Mouse (Mus musculus) spleen, embryonic (tissue): ENCODE data around the gene Rfxank.

ENCODE experiments used
- CTCF ChIA-PET: fragments of 350-600 bp; sonication (Branson Sonifier 250); formaldehyde crosslinking; loops from one replicate; lab custom pipeline; 2022; lab: Charles Lee

Rfxank gene

DNA sequence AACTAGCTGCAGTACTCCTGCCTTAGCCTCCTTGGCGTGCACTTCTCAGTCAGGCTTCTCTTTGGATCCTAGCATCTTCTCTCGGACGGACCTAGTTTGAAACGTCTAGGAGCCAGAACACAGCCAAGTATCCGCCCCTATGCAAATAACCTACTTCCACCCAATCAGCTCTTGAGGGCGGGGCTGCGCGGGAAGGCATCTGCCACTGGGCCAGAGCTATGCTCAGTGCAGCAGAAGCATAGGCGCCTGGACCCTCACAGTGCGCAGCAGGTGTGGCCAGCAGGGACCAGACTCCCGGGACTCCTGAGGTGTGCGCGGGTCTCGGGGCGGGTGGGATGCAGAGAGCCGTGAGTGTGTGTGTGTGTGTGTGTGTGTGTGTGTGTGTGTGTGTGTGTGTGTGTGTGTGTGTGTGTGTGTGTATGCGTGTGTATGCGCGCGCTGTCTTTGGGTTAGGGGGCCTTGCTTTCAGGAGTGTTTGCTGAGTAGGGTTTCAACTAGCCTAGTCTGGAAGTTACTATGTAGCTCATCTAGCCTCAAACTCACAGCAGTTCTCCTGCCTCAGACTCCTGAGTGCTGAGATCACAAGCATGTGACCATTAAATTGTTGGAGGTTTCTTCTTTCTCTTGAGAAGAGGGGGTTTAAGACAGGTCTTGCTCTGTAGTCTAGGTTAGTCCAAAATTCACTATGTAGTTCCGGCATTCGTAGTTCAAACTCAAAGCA is 13.7 kb upstream of the Rfxank start:
- CTCF ChIA-PET: no interaction called here

DNA sequence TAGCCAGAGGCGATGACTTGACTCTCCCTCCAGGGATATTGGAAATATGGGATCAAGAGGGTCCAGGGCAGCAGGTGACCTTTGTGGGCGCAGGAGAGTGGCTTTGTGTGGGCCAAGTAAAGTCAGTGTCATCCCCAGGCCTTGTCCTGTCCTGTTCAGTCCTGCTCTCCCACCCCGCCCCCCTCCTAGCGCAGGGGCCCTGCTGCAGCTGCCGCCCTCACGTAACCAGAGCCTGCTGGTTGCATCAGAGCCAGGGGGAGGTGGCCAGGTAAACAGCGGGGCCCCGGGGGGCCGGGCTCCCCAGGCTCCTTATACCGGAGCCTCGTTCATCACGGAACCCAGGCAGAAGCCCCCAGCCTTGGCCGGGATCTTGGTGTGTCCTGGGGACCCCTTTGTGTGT is 11.2 kb upstream of the Rfxank start:
- CTCF ChIA-PET: no interaction called here

DNA sequence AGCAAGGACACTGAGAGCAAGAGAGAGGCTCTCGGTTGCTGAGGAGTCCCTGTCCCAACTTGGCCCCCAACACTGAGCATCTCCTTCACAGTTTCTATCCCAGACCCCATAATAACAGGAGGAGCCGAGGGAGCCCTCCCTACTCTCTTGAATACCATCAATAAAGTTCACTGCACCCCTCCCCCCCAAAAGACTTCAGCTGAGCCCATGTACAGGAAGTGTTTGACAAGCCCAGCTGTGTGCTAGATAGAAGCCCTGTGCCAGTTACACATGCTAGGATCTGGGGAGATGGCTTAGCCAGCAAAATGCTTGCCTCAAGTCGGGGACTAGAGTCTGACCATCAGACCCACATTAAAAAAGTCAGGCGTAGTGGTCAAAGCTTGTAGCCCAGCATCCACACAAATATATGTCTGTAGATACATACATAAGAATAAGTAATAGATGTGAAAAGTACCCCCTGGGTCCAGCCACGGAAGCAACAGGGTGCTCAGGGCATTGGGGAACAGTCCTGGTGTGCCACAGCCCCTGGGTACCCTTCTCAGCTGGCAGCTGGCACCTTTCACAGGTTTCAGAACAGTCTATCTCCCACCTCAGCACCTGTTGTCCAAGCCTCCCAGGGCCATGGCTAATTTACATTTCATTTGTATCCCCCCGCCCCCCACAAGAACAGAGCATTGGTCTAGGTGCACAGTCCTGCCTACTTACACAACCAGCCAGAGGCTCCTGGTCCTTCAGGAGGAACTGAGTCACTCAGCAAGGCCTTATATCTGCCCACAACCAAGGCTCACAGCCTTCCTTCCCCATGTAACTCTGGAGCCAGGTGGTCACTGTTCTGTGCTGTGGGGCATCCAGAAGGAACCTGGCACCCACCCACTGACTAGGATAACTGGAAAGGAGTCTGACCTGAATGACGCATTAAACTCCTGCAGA is 9.0 kb upstream of the Rfxank start:
- CTCF ChIA-PET: no interaction called here

DNA sequence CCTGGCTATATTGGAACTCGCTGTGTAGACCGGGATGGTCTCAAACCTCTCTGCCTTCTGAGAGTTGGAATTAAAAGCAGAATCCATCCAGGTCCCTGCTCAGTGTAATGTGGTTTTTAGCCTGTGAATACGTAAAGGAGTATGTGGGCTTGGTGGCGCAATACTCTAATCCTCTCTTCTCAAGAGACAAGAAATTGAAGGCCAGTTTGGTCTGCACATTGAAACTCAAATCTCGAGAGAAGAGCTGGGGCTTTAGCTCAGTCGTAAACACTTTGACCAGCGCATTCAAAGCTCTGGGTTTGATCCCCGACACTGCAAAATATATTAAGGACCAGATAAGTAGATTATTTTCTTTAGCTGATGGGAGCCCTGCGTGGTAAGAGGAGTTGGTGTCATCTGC is 1.0 kb upstream of the Rfxank start:
- CTCF ChIA-PET: interaction anchor here (0.5 to 0.7 kb wide), 2 partner anchors 33 to 1354 kb away, joined by 5 to 14 read pairs; no protein-coding TSS in a partner anchor

DNA sequence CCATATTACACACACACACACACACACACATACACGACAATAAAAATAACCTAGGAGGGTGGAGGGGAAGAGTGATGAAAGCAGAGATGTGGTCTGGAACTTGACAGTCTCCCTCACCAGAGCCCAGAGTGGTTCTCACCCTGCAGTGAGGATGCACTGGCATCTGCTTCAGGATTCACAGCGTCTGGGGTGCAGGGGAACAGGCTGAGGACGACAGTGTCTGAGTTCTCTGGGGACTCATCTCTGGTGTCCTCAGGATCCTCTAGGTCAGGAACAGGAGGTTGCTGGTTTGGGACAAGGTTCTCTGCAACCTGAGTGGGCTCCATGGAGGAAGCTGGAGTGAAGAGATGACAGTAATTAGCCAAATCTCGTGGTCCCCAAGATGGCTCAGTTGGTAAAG is 1.1 kb downstream of the Rfxank start:
- CTCF ChIA-PET: no interaction called here

DNA sequence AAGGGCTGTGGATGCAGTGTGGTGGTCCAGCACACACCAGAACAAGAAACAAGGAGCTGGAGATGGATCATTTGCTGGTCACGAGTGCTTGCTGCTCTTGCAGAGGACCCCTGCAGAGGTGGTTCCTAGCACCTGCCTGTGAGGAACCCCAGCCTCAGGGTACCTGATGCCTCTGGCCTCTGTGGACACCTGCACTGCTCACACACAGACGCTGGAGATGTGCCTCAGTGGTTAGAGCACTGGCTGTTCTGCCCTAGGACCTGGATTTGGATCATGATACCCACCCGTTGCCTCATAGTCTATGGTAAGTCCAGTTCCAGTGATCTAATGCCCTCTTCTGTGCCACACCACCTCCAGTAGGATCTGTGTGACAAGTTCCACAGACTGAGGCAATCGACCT is 2.4 kb downstream of the Rfxank start:
- CTCF ChIA-PET: no interaction called here

DNA sequence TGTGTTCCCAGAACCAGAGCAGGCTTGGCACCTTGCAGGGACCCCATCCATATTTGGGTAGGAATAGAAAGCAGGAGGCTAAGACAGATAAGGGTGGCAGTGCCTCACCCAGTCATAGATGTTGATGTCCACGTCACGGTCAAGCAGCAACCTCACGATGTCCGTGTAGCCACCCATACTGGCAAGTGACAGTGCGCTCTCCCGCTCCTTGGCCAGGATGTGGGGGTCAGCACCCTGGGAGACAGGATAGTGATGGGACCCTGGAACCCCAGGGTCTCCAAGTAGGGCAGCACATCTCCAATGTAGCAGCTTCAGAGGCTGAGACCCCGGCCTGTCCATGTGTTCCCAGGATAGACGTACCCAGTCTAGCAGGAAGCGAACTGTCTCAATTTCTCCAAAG is 4.0 kb downstream of the Rfxank start:
- CTCF ChIA-PET: no interaction called here

DNA sequence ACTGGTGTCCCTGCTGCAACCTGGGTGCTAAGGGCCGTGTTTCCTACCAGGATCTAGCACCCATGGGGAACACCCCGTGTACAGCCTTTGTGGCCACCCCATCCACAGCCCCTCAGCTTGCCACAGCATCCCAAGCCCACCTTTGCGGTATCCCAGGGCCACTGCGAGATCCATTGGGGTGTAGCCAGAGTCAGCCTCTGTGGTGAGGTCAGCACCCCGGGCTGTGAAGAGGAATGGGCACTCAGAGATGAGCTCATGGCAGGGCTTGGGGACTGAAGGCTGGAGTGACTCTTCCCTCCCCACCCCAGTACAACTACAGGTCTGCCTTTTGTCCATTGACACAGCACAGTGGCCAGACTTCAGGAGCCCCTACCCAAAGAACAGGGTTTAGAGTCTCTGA is 4.9 kb downstream of the Rfxank start:
- CTCF ChIA-PET: no interaction called here

DNA sequence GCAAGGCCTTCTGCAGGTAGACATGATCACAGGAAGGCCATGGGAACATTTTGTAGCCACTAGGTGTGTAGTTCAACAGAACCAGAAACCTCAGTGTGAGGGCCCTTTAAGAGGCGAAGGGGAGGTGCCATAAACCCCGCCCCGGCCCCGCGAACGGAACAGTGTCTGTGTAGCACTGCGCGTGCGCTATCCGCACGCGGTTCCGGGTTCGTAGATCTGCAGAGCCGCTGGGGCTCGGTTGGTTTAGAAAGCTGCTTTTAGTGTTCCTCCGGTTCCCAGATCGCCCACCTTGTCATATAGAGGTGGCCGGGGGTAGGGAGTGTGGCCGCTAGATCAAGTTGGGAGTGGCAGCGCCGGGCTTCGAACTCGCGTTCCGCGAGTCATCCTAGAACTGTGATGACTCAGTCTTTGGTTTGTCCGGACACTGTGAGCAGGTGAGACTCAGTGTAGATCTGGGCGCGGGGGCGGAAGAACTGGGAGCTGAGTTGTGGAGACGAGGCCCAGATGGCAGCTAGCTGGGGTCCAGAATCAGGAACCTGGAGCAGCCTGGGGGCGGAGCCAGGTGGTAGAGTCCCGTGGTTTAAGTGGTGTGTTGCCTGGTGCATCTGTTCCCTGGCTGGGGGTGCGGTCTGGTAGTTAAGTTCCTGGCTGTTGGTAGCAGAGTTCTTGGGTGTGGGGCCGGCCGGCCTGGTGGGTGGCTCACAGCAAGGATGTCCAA is 7.6 kb downstream of the Rfxank start, which contains the start of gene Nr2c2ap:
Nr2c2ap (plus strand) TSS at position 168 of the 718 bp plus-strand sequence.
- CTCF ChIA-PET: no interaction called here

DNA sequence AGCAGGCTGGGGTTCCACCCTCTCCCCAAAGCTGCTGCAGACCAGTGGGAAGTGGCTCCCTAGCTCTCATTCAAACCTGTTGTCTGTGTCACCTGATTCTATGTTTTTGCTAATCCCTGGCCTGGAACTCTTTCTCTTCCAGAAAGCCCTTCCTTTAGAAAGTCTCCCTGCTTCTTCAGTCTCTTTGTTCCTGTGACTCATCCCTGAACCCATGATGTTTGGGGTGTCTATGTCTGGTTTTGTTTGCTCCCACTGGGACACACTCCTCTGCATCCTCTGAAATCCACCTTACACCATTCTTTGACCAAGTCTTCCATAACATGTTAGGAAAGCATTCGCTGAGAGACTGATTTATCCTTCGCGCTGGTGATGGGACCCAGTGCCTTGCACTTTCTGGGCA is 8.9 kb downstream of the Rfxank start:
- CTCF ChIA-PET: no interaction called here

DNA sequence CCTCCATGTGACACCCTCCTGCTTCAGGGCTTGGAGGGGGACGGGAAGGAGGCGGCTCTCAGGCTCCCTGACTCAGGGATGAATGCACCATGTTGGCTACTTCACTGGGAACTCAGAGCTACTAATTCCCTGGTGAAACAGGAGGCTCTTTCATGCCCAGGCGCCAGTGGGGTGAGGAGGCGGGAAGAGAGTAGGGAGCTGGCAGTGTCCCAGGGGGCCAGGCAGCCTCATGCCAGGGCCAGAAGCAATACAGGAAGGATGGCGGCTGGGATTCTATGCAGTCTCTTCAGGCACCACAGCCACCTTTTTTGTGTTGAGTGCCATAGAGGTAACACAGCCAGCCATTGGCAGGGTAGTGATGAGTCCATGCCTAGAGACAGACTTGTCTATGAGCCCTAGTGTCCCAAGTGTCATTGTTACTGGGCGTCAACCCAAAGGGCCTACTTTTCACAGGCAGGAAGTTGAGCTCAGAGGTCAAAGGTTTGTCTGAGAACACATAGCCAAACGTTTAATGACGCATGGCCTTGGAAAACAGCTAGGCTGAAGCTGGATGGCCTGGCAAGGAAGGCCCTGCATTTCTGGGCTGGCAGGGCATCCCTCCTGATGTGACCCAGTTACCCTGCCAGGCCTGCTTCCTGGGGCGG is 9.5 kb downstream of the Rfxank start:
- CTCF ChIA-PET: interaction anchor here (0.6 kb wide), 1 partner anchor 525 kb away, joined by 4 read pairs; no protein-coding TSS in a partner anchor

DNA sequence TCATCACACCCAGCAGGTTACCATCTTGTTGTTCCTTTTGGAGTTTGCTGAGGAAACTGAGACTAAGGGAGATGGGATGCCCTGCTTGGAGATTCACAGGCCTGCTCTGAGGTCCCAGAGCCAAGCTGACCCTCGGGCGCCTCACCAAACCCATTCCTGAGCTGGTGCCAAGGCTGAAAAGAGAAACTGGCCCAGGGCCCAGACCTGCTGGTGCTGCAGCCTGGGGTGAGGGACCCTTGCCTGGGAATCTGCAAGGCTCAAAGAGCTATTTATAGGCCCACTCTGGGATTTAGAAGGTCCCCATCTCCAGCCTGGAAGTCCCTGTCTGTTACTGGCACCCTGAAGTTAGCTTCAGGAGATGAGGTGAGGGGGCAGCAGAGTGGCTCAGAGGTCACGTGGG is 10.5 kb downstream of the Rfxank start:
- CTCF ChIA-PET: interaction anchor here (0.6 kb wide), 1 partner anchor 15 kb away, joined by 4 read pairs; no protein-coding TSS in a partner anchor

DNA sequence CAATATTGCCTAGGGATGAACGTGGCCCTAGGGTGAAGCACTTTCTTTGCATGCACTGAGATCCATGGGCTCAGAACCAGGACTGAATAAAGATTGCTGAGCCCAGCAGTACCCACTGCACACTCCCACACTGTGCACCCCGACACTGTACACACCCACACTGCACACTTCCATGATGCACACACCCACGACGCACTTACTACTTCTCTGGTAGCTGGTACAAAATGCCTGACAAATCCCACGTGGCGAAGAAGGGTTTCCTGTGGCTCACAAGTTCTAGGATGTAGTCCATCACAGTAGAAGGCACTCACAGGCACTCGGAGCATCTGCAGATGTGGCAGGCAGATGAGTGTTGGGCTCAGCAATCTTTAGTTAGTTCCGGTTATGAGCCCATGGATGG is 14.0 kb downstream of the Rfxank start:
- CTCF ChIA-PET: no interaction called here

DNA sequence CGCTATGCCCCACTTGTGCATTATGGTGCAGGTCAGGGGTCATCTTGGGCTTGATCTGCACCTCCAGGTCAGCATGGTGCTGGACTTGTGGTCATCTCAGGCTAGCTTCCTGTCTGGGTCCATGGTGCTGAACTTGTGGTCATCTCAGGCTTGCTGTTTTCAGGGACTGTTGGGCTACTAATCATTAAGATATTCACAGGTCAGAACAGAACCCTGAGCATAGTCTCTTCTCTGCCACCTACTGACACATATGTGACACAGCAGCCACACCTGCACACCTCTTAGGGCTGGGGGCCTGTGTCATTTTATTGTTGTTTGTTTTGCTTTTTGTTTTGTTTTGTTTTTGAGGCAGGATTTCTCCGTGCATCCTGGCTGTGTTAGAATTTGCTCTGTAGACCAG is 16.1 kb downstream of the Rfxank start:
- CTCF ChIA-PET: no interaction called here

DNA sequence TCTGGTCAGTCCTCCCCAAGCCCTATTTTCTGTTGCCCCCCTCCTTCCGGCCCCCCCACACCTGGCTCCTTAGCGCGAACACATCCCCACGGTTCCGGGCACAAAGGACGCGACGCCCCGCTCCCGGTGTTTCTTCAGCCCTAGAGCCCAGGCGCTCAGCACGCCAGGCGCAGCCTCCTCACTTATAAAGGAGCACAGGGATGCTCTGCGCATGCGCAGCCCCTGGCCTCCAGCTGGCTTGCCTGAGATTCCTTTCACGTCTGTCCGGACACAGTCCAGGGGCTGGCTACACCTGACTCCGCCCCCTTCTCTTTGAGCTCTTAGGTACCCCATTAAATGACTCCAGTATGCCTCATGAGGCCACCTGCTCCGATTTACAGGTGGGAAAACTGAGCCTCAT is 18.3 kb downstream of the Rfxank start, which contains the start of gene Ncan:
Ncan (minus strand) TSS at position 207 of the 400 bp plus-strand sequence.
- CTCF ChIA-PET: no interaction called here

DNA sequence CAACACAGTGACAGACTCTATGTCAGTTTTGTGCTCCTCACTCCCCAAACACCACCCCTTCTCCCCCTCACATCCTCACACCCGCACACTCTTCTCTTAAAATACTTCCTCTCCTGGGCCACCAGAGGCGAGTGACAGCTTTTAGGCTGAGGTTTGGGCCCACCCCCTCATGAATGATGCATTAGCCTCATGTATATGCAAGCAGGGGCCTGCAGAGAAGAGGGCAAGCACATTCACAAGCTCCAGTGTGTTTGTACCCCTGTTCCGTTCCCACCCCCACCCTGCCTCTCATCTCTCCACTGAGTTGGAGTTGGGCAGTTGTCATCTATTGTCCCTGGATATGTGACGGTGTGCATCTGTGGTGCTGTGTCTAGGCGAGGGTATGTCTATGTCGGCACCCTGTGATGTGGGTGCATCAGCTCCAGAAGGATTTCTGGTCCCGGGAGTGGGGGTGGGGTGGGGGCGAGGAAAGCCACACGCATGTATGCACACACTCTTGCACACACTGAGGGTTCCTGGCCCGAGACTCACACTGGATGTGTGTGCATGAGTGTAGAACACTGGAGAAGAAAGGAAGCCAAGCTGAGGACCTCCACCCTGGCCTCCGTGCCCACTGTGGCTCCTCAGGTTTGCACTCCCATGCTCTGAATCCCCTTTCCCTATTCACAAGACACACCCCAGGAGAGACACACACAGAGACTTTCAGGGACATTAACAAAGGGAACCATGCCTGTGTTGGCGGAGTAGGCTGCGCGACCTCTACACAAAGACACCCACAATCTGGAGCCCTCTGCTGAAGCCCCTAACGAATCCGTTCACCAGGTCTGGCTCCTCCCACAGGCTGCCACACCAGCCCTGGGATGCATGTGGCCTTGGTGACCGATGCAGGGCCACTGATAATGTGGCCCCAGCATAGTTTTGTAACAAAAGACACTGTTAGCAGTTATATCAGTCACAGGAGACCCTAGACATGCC is 19.9 kb downstream of the Rfxank start:
- CTCF ChIA-PET: interaction anchor here (1.7 kb wide), 2 partner anchors 9 to 14 kb away, joined by 6 read pairs; no protein-coding TSS in a partner anchor

DNA sequence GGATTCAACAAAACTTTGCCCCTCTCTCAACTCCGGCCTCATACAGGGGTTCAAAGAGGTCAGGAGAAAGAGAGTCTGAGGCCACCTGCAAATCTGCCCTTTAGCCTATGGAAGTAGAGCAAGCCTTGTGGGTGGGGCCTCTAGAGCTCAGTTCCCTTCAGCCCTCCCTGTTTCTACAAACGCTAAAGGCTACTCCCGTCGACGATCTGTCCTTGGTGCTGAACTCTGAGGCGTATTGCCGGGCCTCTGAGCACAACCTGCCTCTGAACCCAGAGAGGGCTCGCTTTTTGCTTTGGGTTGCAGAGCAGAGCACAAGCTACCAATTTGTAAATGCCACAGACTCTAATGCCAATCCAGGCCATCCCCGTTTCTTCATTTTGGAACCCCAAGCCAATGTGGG is 21.3 kb downstream of the Rfxank start:
- CTCF ChIA-PET: interaction anchor here (1.7 kb wide), 1 partner anchor 12 kb away, joined by 6 read pairs; no protein-coding TSS in a partner anchor

DNA sequence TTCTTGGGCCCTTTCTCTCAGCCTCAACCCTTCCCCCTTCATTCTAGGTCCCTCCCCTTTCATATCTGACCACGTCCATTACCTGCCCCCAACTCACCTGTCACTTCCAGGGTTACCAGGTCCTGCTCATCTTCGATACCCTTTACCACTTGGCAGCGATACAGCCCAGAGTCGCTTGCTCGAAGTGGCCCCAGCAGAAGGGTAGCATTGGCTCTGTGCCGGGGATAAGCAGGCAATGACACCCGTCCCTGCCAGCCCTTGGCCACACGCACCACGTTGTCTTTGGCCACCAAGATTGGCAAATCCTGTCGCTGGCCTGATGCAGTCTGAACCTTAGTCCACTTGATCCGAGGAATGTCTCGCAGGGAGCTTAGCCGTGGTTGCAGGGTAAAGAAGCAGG is 24.1 kb downstream of the Rfxank start:
- CTCF ChIA-PET: no interaction called here

DNA sequence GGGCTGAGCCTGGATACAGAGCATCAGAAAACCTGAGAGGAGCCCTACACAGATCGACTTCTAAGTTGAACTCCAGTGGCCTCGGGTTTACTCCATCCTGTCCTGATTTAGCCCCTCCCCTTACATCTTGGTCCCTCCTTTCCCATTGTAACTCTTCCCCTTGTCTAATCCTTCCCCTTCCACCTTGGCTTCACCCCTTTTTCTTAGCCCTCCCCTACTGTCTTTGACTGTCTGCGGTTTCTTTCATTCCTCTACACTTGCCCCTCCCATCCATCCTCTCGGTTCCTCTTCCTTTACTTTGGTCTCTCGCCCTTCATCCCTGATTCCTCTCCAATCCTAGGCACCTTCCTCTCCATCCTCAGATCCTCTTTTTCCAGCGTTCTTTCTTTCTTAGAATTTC is 24.5 kb downstream of the Rfxank start:
- CTCF ChIA-PET: no interaction called here

DNA sequence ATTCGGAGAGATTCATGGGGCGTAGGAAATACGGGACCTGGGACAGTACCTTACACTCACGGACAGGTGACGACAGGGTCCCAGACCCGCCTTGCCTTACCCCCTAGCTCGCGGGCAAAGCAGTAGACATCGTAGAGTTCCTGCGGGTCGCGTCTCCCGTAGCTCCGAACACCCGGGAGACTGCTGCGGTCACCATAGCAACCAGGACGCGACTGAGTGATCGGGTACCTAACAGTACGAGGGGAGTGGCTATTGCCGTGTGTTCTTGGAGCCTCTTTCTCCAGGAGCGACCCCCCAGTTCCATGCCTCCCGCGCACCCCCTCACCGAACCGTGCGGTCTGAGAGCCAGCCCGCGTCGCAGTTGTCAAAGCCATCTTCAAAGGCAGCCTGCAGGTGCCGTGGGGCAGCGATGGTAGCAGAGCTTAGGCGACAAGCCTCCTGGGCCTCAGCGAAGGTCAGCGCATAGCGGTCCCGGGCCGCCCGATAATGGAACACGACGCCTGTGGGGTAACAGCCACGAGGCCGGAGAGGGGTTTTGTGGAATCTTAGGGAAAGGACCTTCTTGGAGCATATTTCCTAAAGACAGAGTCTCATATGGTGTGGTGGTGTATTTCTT is 26.4 kb downstream of the Rfxank start:
- CTCF ChIA-PET: no interaction called here
